Mouse (Mus musculus) hindbrain, embryonic 14.5 days (tissue): ENCODE data around the gene Top3a. TPM values are rescaled to one million over a fixed set of nuclear protein-coding genes. Genes with fewer than 3 reads are reported as not detected.
A peak's percentile ranks its signal among the peaks of the same experiment; 100 is the strongest.

ENCODE experiments used
- ATAC-seq: fragments of 200-750 bp; cut with Nextera tagmentation; 2 replicates; pipeline ENCODE4 v1.8.0; 2017; ENCODE audit warnings: moderate number of reproducible peaks, mild to moderate bottlenecking, moderate TSS enrichment, moderate library complexity; ENCODE audit not compliant: low FRiP score
- DNase-seq: peaks from one replicate; pipeline ENCODE4 v3.0.0-alpha.2; 2015; ENCODE audit warnings: low spot score
- H3K27ac ChIP-seq: fragments of 300-500 bp; sonication (generic); 2 replicates; pipeline ENCODE4 v1.5.1; 2014; ENCODE audit warnings: mild to moderate bottlenecking, moderate library complexity
- H3K27me3 ChIP-seq: fragments of 300-500 bp; sonication (generic); 2 replicates; pipeline ENCODE4 v1.6.1; 2014; ENCODE audit warnings: mild to moderate bottlenecking, low read length, mixed read lengths; ENCODE audit not compliant: control insufficient read depth, insufficient read depth
- H3K36me3 ChIP-seq: fragments of 300-500 bp; sonication (generic); replicated peaks from 2 replicates; pipeline ENCODE4 v1.6.1; 2014; ENCODE audit not compliant: control insufficient read depth, insufficient read depth
- H3K4me1 ChIP-seq: fragments of 300-500 bp; sonication (generic); replicated peaks from 2 replicates; pipeline ENCODE4 v1.6.1; 2014; ENCODE audit warnings: antibody characterized with exemption, low read length, mixed read lengths; ENCODE audit not compliant: control insufficient read depth, insufficient read depth
- H3K4me2 ChIP-seq: fragments of 300-500 bp; sonication (generic); replicated peaks from 2 replicates; pipeline ENCODE4 v1.6.1; 2014; ENCODE audit warnings: mild to moderate bottlenecking, moderate library complexity
- H3K4me3 ChIP-seq: fragments of 300-500 bp; sonication (generic); replicated peaks from 2 replicates; pipeline ENCODE4 v1.5.1; 2014; ENCODE audit warnings: mild to moderate bottlenecking, low read length
- H3K9ac ChIP-seq: fragments of 300-500 bp; sonication (generic); 2 replicates; pipeline ENCODE4 v1.6.1; 2014
- H3K9me3 ChIP-seq: fragments of 300-500 bp; sonication (generic); 2 replicates; pipeline ENCODE4 v1.6.1; 2016; ENCODE audit warnings: low read length; ENCODE audit not compliant: control insufficient read depth
- WGBS: fragments of 180-500 bp; shearing (Covaris S2); extraction: QIAGEN DNeasy Blood & Tissue Kit; methylation state at CpG from one replicate; pipeline ENCODE4 v1.1.7; 2014; 5-methylcytosine and 5-hydroxymethylcytosine counted together
- polyA plus RNA-seq: library from polyadenylated mRNA; unstranded; fragments of >200 nt; fragmentation: Nextera tagmentation; extraction: Ambion mirVana; gene quantifications from 2 replicates; pipeline ENCODE4 v1.2.1, GENCODE M21; 2014

The Top3a gene
- polyA plus RNA-seq, 1 experiment from 2014 or later = 8.0 TPM

GRCm38 (mm10) chr11:60708631-60709030, 68.5 kb downstream of the Top3a start:
- H3K9me3 ChIP-seq = no peaks in the 10 kb centered on the region
- H3K4me3 ChIP-seq = no peak overlapping the region
- WGBS = 93% methylated on average over 10 of the region's 10 CpGs
- peaks cover 94% of the 10 kb centered on the region for H3K36me3 ChIP-seq
- no peak for ATAC-seq
- H3K4me1 ChIP-seq = no peaks in the 10 kb centered on the region
- no peak overlapping the region for H3K4me2 ChIP-seq
- no peak overlapping the region for H3K27ac ChIP-seq
- no peak for DNase-seq
- no peak overlapping the region for H3K9ac ChIP-seq
- H3K27me3 ChIP-seq = no peaks in the 10 kb centered on the region

- no peaks in the 10 kb centered on the region for H3K27me3 ChIP-seq
- H3K9me3 ChIP-seq = no peaks in the 10 kb centered on the region
- DNase-seq (no peak), ATAC-seq (no peak)
- 0 out of 2 replicates have a peak, but pooled peaks cover 4% of the 10 kb centered on the region for H3K4me1 ChIP-seq
- no peak overlapping the region for H3K9ac ChIP-seq
- H3K27ac ChIP-seq = no peak overlapping the region
- H3K36me3 ChIP-seq = peaks cover 84% of the 10 kb centered on the region
- H3K4me3 ChIP-seq = no peak overlapping the region
- 91% methylated on average over 3 of the region's 3 CpGs for WGBS
- H3K4me2 ChIP-seq = no peak overlapping the region
These were observed 69.5 kb downstream of the Top3a start for GRCm38 (mm10) chr11:60707672-60708071.

- no peak for DNase-seq
- Histone ChIP-seq H3K27me3 (no peaks in the 10 kb centered on the region), H3K4me3 (no peak overlapping the region), H3K36me3 (peaks cover 77% of the 10 kb centered on the region), H3K4me1 (peaks cover 6% of the 10 kb centered on the region; the same call in 1 of the 2 replicates), H3K4me2 (no peak overlapping the region), H3K9me3 (no peaks in the 10 kb centered on the region), H3K9ac (no peak overlapping the region), H3K27ac (no peak overlapping the region)
- ATAC-seq = no peak
- 85% methylated on average over 14 of the region's 14 CpGs for WGBS
These were observed 70.3 kb downstream of the Top3a start for GRCm38 (mm10) chr11:60706696-60707480.

- Histone ChIP-seq H3K27me3 (no peaks in the 10 kb centered on the region), H3K36me3 (peaks cover 68% of the 10 kb centered on the region), H3K27ac (no peak overlapping the region)
These were observed 71.1 kb downstream of the Top3a start for GRCm38 (mm10) chr11:60706076-60706475.

GRCm38 (mm10) chr11:60705255-60705654, 71.9 kb downstream of the Top3a start:
- Histone ChIP-seq H3K9ac (0 out of 2 replicates have a peak overlapping the region, but pooled peaks have one; percentile 8), H3K36me3 (peaks cover 60% of the 10 kb centered on the region)
- WGBS = 97% methylated on average over 3 of the region's 3 CpGs

More at GRCm38 (mm10) chr11:60706076-60706475, 71.1 kb downstream of the Top3a start:
- peaks cover 14% of the 10 kb centered on the region for H3K4me1 ChIP-seq
- DNase-seq = no peak
- no peak overlapping the region for H3K4me2 ChIP-seq
- no peaks in the 10 kb centered on the region for H3K9me3 ChIP-seq
- H3K4me3 ChIP-seq = no peak overlapping the region
- 94% methylated on average over 7 of the region's 7 CpGs for WGBS
- ATAC-seq = no peak
- no peak overlapping the region for H3K9ac ChIP-seq

GRCm38 (mm10) chr11:60704023-60704880, 72.9 kb downstream of the Top3a start:
- no peaks in the 10 kb centered on the region for H3K27me3 ChIP-seq
- peaks cover 21% of the 10 kb centered on the region for H3K4me1 ChIP-seq
- no peaks in the 10 kb centered on the region for H3K9me3 ChIP-seq
- H3K4me2 ChIP-seq = no peak overlapping the region
- 93% methylated on average over 19 of the region's 19 CpGs for WGBS
- H3K36me3 ChIP-seq = peaks cover 50% of the 10 kb centered on the region
- no peak for ATAC-seq
- H3K27ac ChIP-seq = no peak overlapping the region
- no peak overlapping the region for H3K4me3 ChIP-seq
- H3K9ac ChIP-seq = no peak overlapping the region
- DNase-seq = no peak

More at GRCm38 (mm10) chr11:60705255-60705654, 71.9 kb downstream of the Top3a start:
- no peak overlapping the region for H3K4me2 ChIP-seq
- H3K27ac ChIP-seq = no peak overlapping the region
- DNase-seq = no peak
- no peaks in the 10 kb centered on the region for H3K27me3 ChIP-seq
- no peaks in the 10 kb centered on the region for H3K9me3 ChIP-seq
- no peak overlapping the region for H3K4me3 ChIP-seq
- H3K4me1 ChIP-seq = peaks cover 21% of the 10 kb centered on the region
- ATAC-seq = no peak

GRCm38 (mm10) chr11:60703131-60703530, 74.0 kb downstream of the Top3a start:
- DNase-seq (peak; percentile 77), ATAC-seq (no peak)
- Histone ChIP-seq H3K4me2 (no peak overlapping the region), H3K4me1 (peaks cover 24% of the 10 kb centered on the region), H3K4me3 (no peak overlapping the region), H3K27me3 (no peaks in the 10 kb centered on the region), H3K27ac (no peak overlapping the region), H3K9ac (no peak overlapping the region), H3K9me3 (no peaks in the 10 kb centered on the region), H3K36me3 (peaks cover 39% of the 10 kb centered on the region)
- 21% methylated on average over 4 of the region's 4 CpGs for WGBS

- DNase-seq = no peak
- Histone ChIP-seq H3K4me1 (peaks cover 24% of the 10 kb centered on the region), H3K9me3 (no peaks in the 10 kb centered on the region), H3K27ac (no peak overlapping the region), H3K9ac (no peak overlapping the region), H3K4me3 (no peak overlapping the region), H3K4me2 (peak overlapping the region; percentile 84; the same call in 1 of the 2 replicates), H3K36me3 (peaks cover 24% of the 10 kb centered on the region), H3K27me3 (no peaks in the 10 kb centered on the region)
- 91% methylated on average over 2 of the region's 4 CpGs for WGBS
- ATAC-seq = no peak
These were observed 75.6 kb downstream of the Top3a start for GRCm38 (mm10) chr11:60701611-60702010.
